Mouse (Mus musculus) brain, embryonic 14.5 days (tissue): Measurements from ENCODE around the gene Plekhj1.

Experiments used
- CTCF ChIP-seq: fragments of 200-500 bp; IDR thresholded peaks from 2 replicates; pipeline ENCODE4 v1.5.1; 2012; ENCODE audit warnings: inconsistent platforms, mild to moderate bottlenecking, moderate library complexity, borderline replicate concordance; ENCODE audit not compliant: insufficient read depth, insufficient read length; ENCODE audit errors: extremely low read depth
- POLR2A ChIP-seq: fragments of 200-500 bp; IDR thresholded peaks from 2 replicates; pipeline ENCODE4 v1.6.1; 2012; ENCODE audit warnings: mild to moderate bottlenecking, inconsistent platforms, borderline replicate concordance; ENCODE audit not compliant: poor library complexity, insufficient read depth, insufficient read length, severe bottlenecking; ENCODE audit errors: extremely low read depth

DNA sequence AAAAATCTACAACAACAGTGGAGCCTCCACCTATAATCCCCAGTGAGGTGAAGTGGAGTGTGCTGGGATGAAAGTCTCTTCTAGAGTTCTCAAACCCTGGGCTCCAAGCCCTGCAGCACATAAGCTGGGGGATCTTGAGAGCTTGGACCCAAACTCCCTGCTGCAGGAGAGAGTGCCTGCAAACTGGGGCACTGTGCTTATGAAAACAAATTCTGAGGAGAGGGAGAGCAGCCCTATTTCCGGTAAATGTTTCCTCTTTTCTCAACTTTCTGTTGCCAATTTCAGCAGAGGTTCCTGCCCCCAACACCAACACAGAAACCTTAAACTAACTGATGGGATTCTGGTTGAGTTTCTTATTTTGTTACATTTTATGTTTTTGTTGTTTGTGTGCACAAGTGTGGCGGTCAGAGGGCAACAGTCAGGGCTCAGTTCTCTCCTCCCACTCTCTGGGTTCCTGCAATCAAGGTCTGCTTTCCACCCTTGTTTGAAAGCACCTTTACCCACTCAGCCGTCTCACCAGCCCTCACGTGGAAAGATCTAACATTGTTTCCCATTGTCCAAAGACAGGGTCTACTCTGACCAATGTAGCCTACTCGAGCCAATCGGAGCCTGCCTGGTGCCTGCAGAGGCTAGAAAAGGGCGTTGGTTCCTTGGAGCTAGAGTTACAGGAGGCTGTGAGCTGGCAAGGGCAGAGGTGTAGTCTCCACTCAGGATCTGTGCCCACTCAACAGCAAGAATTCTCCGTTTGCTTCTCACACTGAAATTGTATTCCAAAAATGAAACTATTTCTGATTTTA, 25.6 kb upstream of the Plekhj1 start:
- TF ChIP-seq POLR2A, result no peak
- no peak for TF ChIP-seq CTCF
